Mouse (Mus musculus): ENCODE results near the gene Spice1. TPM values are rescaled to one million over a fixed set of nuclear protein-coding genes. Genes with fewer than 3 reads are reported as not detected.

Gene Spice1
- polyA plus RNA-seq, 1 experiment from 2014 or later, result 33.5 TPM

- Histone ChIP-seq H3K9ac (no peak overlapping the region), H3K4me2 (no peak overlapping the region), H3K36me3 (ENCODE audit: insufficient read depth) (peaks cover 35% of the 10 kb centered on the region; the same call in 1 of the 2 replicates), H3K27ac (ENCODE audit: low read depth) (no peak overlapping the region), H3K27me3 (ENCODE audit: insufficient read depth, low read length) (no peaks in the 10 kb centered on the region), H3K4me1 (ENCODE audit: insufficient read depth) (no peaks in the 10 kb centered on the region), H3K9me3 (ENCODE audit: low read depth, low read length) (no peaks in the 10 kb centered on the region), H3K4me3 (ENCODE audit: low read depth, low read length) (no peak overlapping the region)
- 86% methylated on average over 7 of the region's 7 CpGs for WGBS
- TF ChIP-seq CTCF (IDR thresholded peaks at IDR 0.05; ENCODE audit: low read depth), result no peak
- ATAC-seq (ENCODE audit: insufficient read depth) (no peak), DNase-seq (no peak)
Measured at GRCm38 (mm10) chr16:44365522-44365921, 18.6 kb downstream of the Spice1 start.

- no peaks in the 10 kb centered on the region for H3K9me3 ChIP-seq (ENCODE audit: low read depth, low read length)
- no peaks in the 10 kb centered on the region for H3K4me1 ChIP-seq (ENCODE audit: insufficient read depth)
- H3K4me3 ChIP-seq (ENCODE audit: low read depth, low read length), result no peak overlapping the region
- ATAC-seq (ENCODE audit: insufficient read depth), result no peak
- H3K36me3 ChIP-seq (ENCODE audit: insufficient read depth), result peaks cover 50% of the 10 kb centered on the region
- no peak overlapping the region for H3K4me2 ChIP-seq
- DNase-seq, result no peak
- 72% methylated on average over 4 of the region's 4 CpGs for WGBS
- no peak for TF ChIP-seq CTCF (IDR thresholded peaks at IDR 0.05; ENCODE audit: low read depth)
- no peak overlapping the region for H3K27ac ChIP-seq (ENCODE audit: low read depth)
- H3K27me3 ChIP-seq (ENCODE audit: insufficient read depth, low read length), result no peaks in the 10 kb centered on the region
- no peak overlapping the region for H3K9ac ChIP-seq
Measured at GRCm38 (mm10) chr16:44375459-44375858, 28.5 kb downstream of the Spice1 start.

GRCm38 (mm10) chr16:44380006-44380405 lies 33.1 kb downstream of the Spice1 start:
- DNase-seq (no peak), ATAC-seq (ENCODE audit: insufficient read depth) (no peak)
- no peaks in the 10 kb centered on the region for H3K27me3 ChIP-seq (ENCODE audit: insufficient read depth, low read length)
- H3K36me3 ChIP-seq (ENCODE audit: insufficient read depth), result peaks cover 31% of the 10 kb centered on the region
- no peak overlapping the region for H3K4me2 ChIP-seq
- H3K4me3 ChIP-seq (ENCODE audit: low read depth, low read length), result no peak overlapping the region
- no peaks in the 10 kb centered on the region for H3K9me3 ChIP-seq (ENCODE audit: low read depth, low read length)
- H3K9ac ChIP-seq, result no peak overlapping the region
- 63% methylated on average over 4 of the region's 4 CpGs for WGBS
- H3K27ac ChIP-seq (ENCODE audit: low read depth), result no peak overlapping the region
- no peaks in the 10 kb centered on the region for H3K4me1 ChIP-seq (ENCODE audit: insufficient read depth)
- TF ChIP-seq CTCF (IDR thresholded peaks at IDR 0.05; ENCODE audit: low read depth), result no peak

- no peak overlapping the region for H3K27ac ChIP-seq (ENCODE audit: low read depth)
- no peaks in the 10 kb centered on the region for H3K9me3 ChIP-seq (ENCODE audit: low read depth, low read length)
- H3K4me3 ChIP-seq (ENCODE audit: low read depth, low read length), result no peak overlapping the region
- no peak overlapping the region for H3K9ac ChIP-seq
- peak; percentile 41; the same call in 1 of the 2 replicates for ATAC-seq (ENCODE audit: insufficient read depth)
- no peaks in the 10 kb centered on the region for H3K27me3 ChIP-seq (ENCODE audit: insufficient read depth, low read length)
- peaks cover 29% of the 10 kb centered on the region for H3K36me3 ChIP-seq (ENCODE audit: insufficient read depth)
- no peaks in the 10 kb centered on the region for H3K4me1 ChIP-seq (ENCODE audit: insufficient read depth)
- peak; percentile 51 for DNase-seq
- 19% methylated on average over 5 of the region's 5 CpGs for WGBS
- no peak for TF ChIP-seq CTCF (IDR thresholded peaks at IDR 0.05; ENCODE audit: low read depth)
- no peak overlapping the region for H3K4me2 ChIP-seq
Measured at GRCm38 (mm10) chr16:44381578-44381977, 34.7 kb downstream of the Spice1 start.

- no peaks in the 10 kb centered on the region for H3K9me3 ChIP-seq (ENCODE audit: low read depth, low read length)
- no peaks in the 10 kb centered on the region for H3K27me3 ChIP-seq (ENCODE audit: insufficient read depth, low read length)
- no peak overlapping the region for H3K4me2 ChIP-seq
- H3K27ac ChIP-seq (ENCODE audit: low read depth), result no peak overlapping the region
- 52% methylated on average over 2 of the region's 2 CpGs for WGBS
- peaks cover 24% of the 10 kb centered on the region for H3K36me3 ChIP-seq (ENCODE audit: insufficient read depth)
- no peaks in the 10 kb centered on the region for H3K4me1 ChIP-seq (ENCODE audit: insufficient read depth)
- DNase-seq, result peak; percentile 29
- no peak overlapping the region for H3K4me3 ChIP-seq (ENCODE audit: low read depth, low read length)
- H3K9ac ChIP-seq, result no peak overlapping the region
- TF ChIP-seq CTCF (IDR thresholded peaks at IDR 0.05; ENCODE audit: low read depth), result no peak
- no peak for ATAC-seq (ENCODE audit: insufficient read depth)
Measured at GRCm38 (mm10) chr16:44383549-44383948, 36.6 kb downstream of the Spice1 start.

- DNase-seq (peak; percentile 54), ATAC-seq (ENCODE audit: insufficient read depth) (no peak)
- 58% methylated on average over 1 of the region's 1 CpGs for WGBS
- TF ChIP-seq CTCF (IDR thresholded peaks at IDR 0.05; ENCODE audit: low read depth), result no peak
- Histone ChIP-seq H3K4me2 (no peak overlapping the region), H3K27ac (ENCODE audit: low read depth) (no peak overlapping the region), H3K27me3 (ENCODE audit: insufficient read depth, low read length) (no peaks in the 10 kb centered on the region), H3K4me1 (ENCODE audit: insufficient read depth) (no peaks in the 10 kb centered on the region), H3K9me3 (ENCODE audit: low read depth, low read length) (no peaks in the 10 kb centered on the region), H3K4me3 (ENCODE audit: low read depth, low read length) (no peak overlapping the region), H3K9ac (no peak overlapping the region), H3K36me3 (ENCODE audit: insufficient read depth) (peaks cover 25% of the 10 kb centered on the region)
Measured at GRCm38 (mm10) chr16:44384251-44384650, 37.3 kb downstream of the Spice1 start.

GRCm38 (mm10) chr16:44391877-44392548 lies 45.1 kb downstream of the Spice1 start:
- Histone ChIP-seq H3K36me3 (ENCODE audit: insufficient read depth) (peaks cover 9% of the 10 kb centered on the region; the same call in 1 of the 2 replicates), H3K4me3 (ENCODE audit: low read depth, low read length) (no peak overlapping the region), H3K9me3 (ENCODE audit: low read depth, low read length) (no peaks in the 10 kb centered on the region; the same call in 1 of the 2 replicates), H3K4me1 (ENCODE audit: insufficient read depth) (no peaks in the 10 kb centered on the region), H3K4me2 (no peak overlapping the region), H3K27me3 (ENCODE audit: insufficient read depth, low read length) (no peaks in the 10 kb centered on the region), H3K9ac (no peak overlapping the region), H3K27ac (ENCODE audit: low read depth) (no peak overlapping the region)
- TF ChIP-seq CTCF (IDR thresholded peaks at IDR 0.05; ENCODE audit: low read depth), result peak; percentile 82
- ATAC-seq (ENCODE audit: insufficient read depth), result no peak
- peak; percentile 73 for DNase-seq
- WGBS, result 38% methylated on average over 9 of the region's 9 CpGs

All from lung, embryonic 14.5 days (tissue).